ENCODE assay signal across 17 mouse cellular contexts in the genomic region with DNA sequence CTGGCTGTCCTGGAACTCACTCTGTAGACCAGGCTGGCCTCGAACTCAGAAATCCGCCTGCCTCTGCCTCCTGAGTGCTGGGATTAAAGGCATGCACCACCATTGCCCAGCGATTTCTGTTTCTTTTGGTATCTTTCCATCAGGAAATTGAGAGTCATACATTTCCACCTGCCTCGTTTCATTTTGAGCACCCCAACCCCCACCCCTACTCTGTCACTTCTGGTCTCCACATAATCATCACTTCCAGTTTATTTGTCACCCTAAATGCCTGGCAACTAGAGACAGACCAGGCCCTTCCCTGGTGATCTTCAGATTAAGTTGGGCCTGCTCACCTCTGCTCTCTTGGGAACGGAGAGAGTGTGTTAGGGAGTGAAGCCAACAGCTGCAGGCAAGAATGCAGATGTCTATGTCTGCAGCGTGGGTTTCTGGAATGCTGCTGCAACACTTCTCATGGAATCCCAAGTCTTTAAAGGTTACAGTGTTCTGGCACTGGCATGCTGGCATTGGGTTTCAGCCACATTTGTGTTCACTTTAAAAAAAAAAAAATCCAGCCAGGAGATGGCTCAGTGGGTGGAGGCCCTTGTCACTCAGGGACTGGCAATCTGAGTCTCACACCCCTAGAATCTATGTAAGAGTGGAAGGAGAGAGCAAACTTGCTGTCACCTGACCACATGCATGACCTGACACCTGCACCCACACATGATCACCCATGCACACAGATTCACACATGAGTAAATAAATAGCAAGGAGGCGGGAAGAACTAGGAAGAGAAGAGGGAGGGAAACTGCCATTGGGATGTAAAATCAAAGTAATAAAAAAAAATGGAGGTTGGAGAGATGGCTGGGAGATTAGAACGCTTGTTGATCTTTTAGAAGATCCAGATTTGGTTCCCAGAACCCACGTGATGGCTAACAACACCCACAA. TPM values are rescaled to one million over a fixed set of nuclear protein-coding genes. Genes with fewer than 3 reads are reported as not detected.
A peak's percentile ranks its signal among the peaks of the same experiment; 100 is the strongest.
DNase-seq lines count a peak whose midpoint lies in the region; ATAC-seq lines count a peak whose summit lies in the region.
"Had no signal": no experiment of that assay in that cellular context is flagged by ENCODE, and none has a peak within 500 bp of the region (broad histone marks: within the 10 kb centered on the region; RNA-seq: fewer than 3 reads in every experiment).

No protein-coding gene starts in this region.

- ATAC-seq in heart, embryonic 12.5 days (ENCODE audit: insufficient number of reproducible peaks, low FRiP score): no peak
- no peak for ATAC-seq in kidney, embryonic 14.5 days (ENCODE audit: low FRiP score, low TSS enrichment)
- ATAC-seq: forebrain, embryonic 15.5 days had no signal

- intact Hi-C loops in heart, postnatal 25 days (cut with DNase I): no loop called here

- H3K9ac ChIP-seq in heart, embryonic 12.5 days: no peak overlapping the region
- H3K9ac ChIP-seq in kidney, embryonic 14.5 days (ENCODE audit: low read depth, low read length): no peak overlapping the region
- H3K9ac ChIP-seq: embryonic facial prominence, embryonic 12.5 days; forebrain, embryonic 15.5 days; lung, embryonic 14.5 days had no signal

- peaks cover 10% of the 10 kb centered on the region for H3K4me1 ChIP-seq in heart, embryonic 12.5 days (replicated peaks)
- 0 out of 2 replicates have a peak, but pooled peaks cover 4% of the 10 kb centered on the region for H3K4me1 ChIP-seq in kidney, embryonic 14.5 days (ENCODE audit: control insufficient read depth, insufficient read depth, low read length)

- no peaks in the 10 kb centered on the region for H3K27me3 ChIP-seq in heart, embryonic 12.5 days (replicated peaks)
- H3K27me3 ChIP-seq in kidney, embryonic 14.5 days (ENCODE audit: control insufficient read depth, insufficient read depth, low read length): no peaks in the 10 kb centered on the region
- H3K27me3 ChIP-seq: embryonic facial prominence, embryonic 12.5 days; forebrain, embryonic 15.5 days; megakaryocyte, embryonic 14.5 days had no signal

- no peak overlapping the region for H3K4me3 ChIP-seq in heart, embryonic 12.5 days
- no peak overlapping the region for H3K4me3 ChIP-seq in kidney, embryonic 14.5 days (ENCODE audit: low read length)
- H3K4me3 ChIP-seq: embryonic facial prominence, embryonic 12.5 days; forebrain, embryonic 15.5 days; megakaryocyte, embryonic 14.5 days had no signal

- DNase-seq in heart, postnatal 25 days (ENCODE audit: low spot score): no peak
- DNase-seq in kidney, postnatal 14 days: peak; percentile 37
- peak; percentile 62 for DNase-seq in adipocyte (ENCODE audit: low spot score)
- DNase-seq in cerebellum, adult 9-11 months: no peak
- no peak for DNase-seq in gastrocnemius, postnatal 10 days
- no peak for DNase-seq in retina, embryonic 14.5 days (ENCODE audit: low spot score)
- DNase-seq: cerebellum, adult 9-10 months; gastrocnemius, postnatal 14 days; liver; lung, embryonic 14.5 days; right cerebral cortex, postnatal 25 days; thymus, postnatal 25 days had no signal

- 64% methylated on average over 9 of the region's 9 CpGs for WGBS in heart, embryonic 12.5 days
- WGBS in kidney, embryonic 14.5 days: 61% methylated on average over 9 of the region's 9 CpGs

- H3K4me2 ChIP-seq in heart, embryonic 12.5 days: no peak overlapping the region
- H3K4me2 ChIP-seq in kidney, embryonic 14.5 days (replicated peaks; ENCODE audit: low read depth, low read length): no peak overlapping the region
- H3K4me2 ChIP-seq: embryonic facial prominence, embryonic 12.5 days; forebrain, embryonic 15.5 days; lung, embryonic 14.5 days had no signal

- 0 out of 2 replicates have a peak overlapping the region, but pooled peaks have one; percentile 31 for H3K27ac ChIP-seq in heart, embryonic 12.5 days (ENCODE audit: poor library complexity, severe bottlenecking)
- no peak overlapping the region for H3K27ac ChIP-seq in kidney, embryonic 14.5 days (ENCODE audit: low read depth, low read length)
- H3K27ac ChIP-seq: embryonic facial prominence, embryonic 12.5 days; forebrain, embryonic 15.5 days had no signal

- H3K36me3 ChIP-seq in heart, embryonic 12.5 days: no peaks in the 10 kb centered on the region
- H3K36me3 ChIP-seq in kidney, embryonic 14.5 days (ENCODE audit: control insufficient read depth, insufficient read depth, low read length): no peaks in the 10 kb centered on the region
- H3K36me3 ChIP-seq: embryonic facial prominence, embryonic 12.5 days; forebrain, embryonic 15.5 days had no signal

- no peaks in the 10 kb centered on the region for H3K9me3 ChIP-seq in heart, embryonic 12.5 days (replicated peaks)
- no peaks in the 10 kb centered on the region for H3K9me3 ChIP-seq in kidney, embryonic 14.5 days (ENCODE audit: control insufficient read depth, low read length)
- H3K9me3 ChIP-seq: embryonic facial prominence, embryonic 12.5 days; forebrain, embryonic 15.5 days; megakaryocyte, embryonic 14.5 days had no signal

RNA-seq across cellular contexts. Expression of a gene that starts 5.7 kb away (rescaled TPM):
- polyA plus RNA-seq in heart, embryonic 12.5 days (2016; fragmentation: Nextera tagmentation; extraction: Ambion mirVana): 87.8 and 95.3 TPM in 2 replicates
- total RNA-seq in heart, postnatal 25 days (2021): 10 to 100 TPM; 75.6 to 79.8 TPM
- 53.6 and 78.6 TPM in 2 replicates for polyA plus RNA-seq in kidney, embryonic 14.5 days (2014; fragmentation: Nextera tagmentation; extraction: Ambion mirVana)
- 10 to 100 TPM; 52.1 to 57.5 TPM for total RNA-seq in gastrocnemius, postnatal 10 days (2021)

RNA-seq across cellular contexts. Expression of a gene that starts 29.4 kb away (rescaled TPM):
- polyA plus RNA-seq in heart, embryonic 12.5 days (2016; fragmentation: Nextera tagmentation; extraction: Ambion mirVana): 62.7 and 63.4 TPM in 2 replicates
- 10 to 100 TPM; 57.8 to 60.6 TPM for total RNA-seq in heart, postnatal 25 days (2021)
- 58.4 and 64.8 TPM in 2 replicates for polyA plus RNA-seq in kidney, embryonic 14.5 days (2014; fragmentation: Nextera tagmentation; extraction: Ambion mirVana)
- 10 to 100 TPM; 28.5 to 33.8 TPM for total RNA-seq in gastrocnemius, postnatal 10 days (2021)

Comparison
In these comparisons a context has a peak if more than half of its experiments do, and no peak if none do; other contexts are left out.
1. DNase-seq: peak in kidney, postnatal 14 days (single experiment) and adipocyte (single experiment); none in heart, postnatal 25 days (single experiment), cerebellum, adult 9-11 months (single experiment), gastrocnemius, postnatal 10 days (single experiment) and retina, embryonic 14.5 days (single experiment).